Mouse (Mus musculus) neural tube, embryonic 14.5 days (tissue): ENCODE data around the gene Ptprq. TPM values are rescaled to one million over a fixed set of nuclear protein-coding genes. Genes with fewer than 3 reads are reported as not detected.
A peak's percentile ranks its signal among the peaks of the same experiment; 100 is the strongest.

Experiments
- ATAC-seq: fragments of 200-750 bp; cut with Nextera tagmentation; 2 replicates; pipeline ENCODE4 v1.8.0; 2017; ENCODE audit warnings: low read depth, mild to moderate bottlenecking, moderate TSS enrichment, moderate library complexity
- H3K27ac ChIP-seq: fragments of 300-500 bp; sonication (generic); 2 replicates; pipeline ENCODE4 v1.5.1; 2014; ENCODE audit warnings: low read depth, mild to moderate bottlenecking, control low read depth, low read length, moderate library complexity, mixed read lengths
- H3K27me3 ChIP-seq: fragments of 300-500 bp; sonication (generic); 2 replicates; pipeline ENCODE4 v1.6.1; 2014; ENCODE audit warnings: low read length; ENCODE audit not compliant: control insufficient read depth, insufficient read depth
- H3K36me3 ChIP-seq: fragments of 300-500 bp; sonication (generic); 2 replicates; pipeline ENCODE4 v1.6.1; 2014; ENCODE audit warnings: low read length, mixed read lengths; ENCODE audit not compliant: control insufficient read depth, insufficient read depth
- H3K4me1 ChIP-seq: fragments of 300-500 bp; sonication (generic); 2 replicates; pipeline ENCODE4 v1.6.1; 2014; ENCODE audit warnings: low read length; ENCODE audit not compliant: control insufficient read depth, insufficient read depth
- H3K4me2 ChIP-seq: fragments of 300-500 bp; sonication (generic); 2 replicates; pipeline ENCODE4 v1.6.1; 2014; ENCODE audit warnings: mild to moderate bottlenecking, low read depth, low read length, control low read depth
- H3K4me3 ChIP-seq: fragments of 300-500 bp; sonication (generic); 2 replicates; pipeline ENCODE4 v1.5.1; 2014; ENCODE audit warnings: low read depth, low read length, control low read depth, mixed read lengths
- H3K9ac ChIP-seq: fragments of 300-500 bp; sonication (generic); replicated peaks from 2 replicates; pipeline ENCODE4 v1.6.1; 2014; ENCODE audit warnings: low read depth, mild to moderate bottlenecking, control low read depth, low read length, mixed read lengths
- H3K9me3 ChIP-seq: fragments of 300-500 bp; sonication (generic); 2 replicates; pipeline ENCODE4 v1.6.1; 2016; ENCODE audit warnings: low read length; ENCODE audit not compliant: control insufficient read depth
- WGBS: fragments of 180-500 bp; shearing (Covaris S2); extraction: QIAGEN DNeasy Blood & Tissue Kit; methylation state at CpG from one replicate; pipeline ENCODE4 v1.1.7; 2014; 5-methylcytosine and 5-hydroxymethylcytosine counted together
- polyA plus RNA-seq: library from polyadenylated mRNA; unstranded; fragments of >200 nt; fragmentation: Nextera tagmentation; extraction: Ambion mirVana; gene quantifications from 2 replicates; pipeline ENCODE4 v1.2.1, GENCODE M21; 2014

Gene Ptprq
- polyA plus RNA-seq, 1 experiment from 2014 or later = 0.19 TPM

GRCm38 (mm10) chr10:107514735-107515134 lies 205.1 kb downstream of the Ptprq start:
- no peaks in the 10 kb centered on the region for H3K27me3 ChIP-seq
- H3K9ac ChIP-seq = no peak overlapping the region
- H3K4me1 ChIP-seq = no peaks in the 10 kb centered on the region
- 85% methylated on average over 7 of the region's 7 CpGs for whole genome bisulfite sequencing
- no peak overlapping the region for H3K4me2 ChIP-seq
- no peaks in the 10 kb centered on the region for H3K9me3 ChIP-seq
- ATAC-seq = no peak
- H3K36me3 ChIP-seq = no peaks in the 10 kb centered on the region
- H3K27ac ChIP-seq = no peak overlapping the region
- no peak overlapping the region for H3K4me3 ChIP-seq

- Histone ChIP-seq H3K4me2 (no peak overlapping the region), H3K36me3 (no peaks in the 10 kb centered on the region), H3K4me3 (no peak overlapping the region), H3K9me3 (no peaks in the 10 kb centered on the region), H3K4me1 (no peaks in the 10 kb centered on the region), H3K9ac (no peak overlapping the region), H3K27ac (no peak overlapping the region), H3K27me3 (no peaks in the 10 kb centered on the region)
- WGBS = 87% methylated on average over 2 of the region's 2 CpGs
- no peak for ATAC-seq
Measured at GRCm38 (mm10) chr10:107506397-107506796, 213.5 kb downstream of the Ptprq start.

- Histone ChIP-seq H3K4me1 (no peaks in the 10 kb centered on the region), H3K36me3 (no peaks in the 10 kb centered on the region), H3K27me3 (no peaks in the 10 kb centered on the region), H3K27ac (no peak overlapping the region), H3K9ac (no peak overlapping the region), H3K4me3 (no peak overlapping the region), H3K9me3 (no peaks in the 10 kb centered on the region), H3K4me2 (no peak overlapping the region)
- ATAC-seq = no peak
- 85% methylated on average over 4 of the region's 4 CpGs for WGBS
Measured at GRCm38 (mm10) chr10:107503430-107503829, 216.4 kb downstream of the Ptprq start.

GRCm38 (mm10) chr10:107502193-107502592 lies 217.7 kb downstream of the Ptprq start:
- Histone ChIP-seq H3K27me3 (no peaks in the 10 kb centered on the region), H3K4me3 (no peak overlapping the region), H3K36me3 (no peaks in the 10 kb centered on the region), H3K27ac (no peak overlapping the region), H3K9me3 (no peaks in the 10 kb centered on the region), H3K9ac (no peak overlapping the region), H3K4me1 (no peaks in the 10 kb centered on the region), H3K4me2 (no peak overlapping the region)
- 93% methylated on average over 7 of the region's 7 CpGs for WGBS
- ATAC-seq = no peak

- Histone ChIP-seq H3K4me3 (no peak overlapping the region), H3K4me1 (no peaks in the 10 kb centered on the region), H3K9me3 (no peaks in the 10 kb centered on the region), H3K9ac (no peak overlapping the region), H3K36me3 (no peaks in the 10 kb centered on the region), H3K27ac (no peak overlapping the region), H3K4me2 (no peak overlapping the region), H3K27me3 (no peaks in the 10 kb centered on the region)
- 89% methylated on average over 7 of the region's 7 CpGs for WGBS
- ATAC-seq = no peak
Measured at GRCm38 (mm10) chr10:107499656-107500055, 220.2 kb downstream of the Ptprq start.

GRCm38 (mm10) chr10:107496402-107496801 lies 223.4 kb downstream of the Ptprq start:
- WGBS = 98% methylated on average over 1 of the region's 1 CpGs
- no peaks in the 10 kb centered on the region for H3K36me3 ChIP-seq
- H3K9ac ChIP-seq = no peak overlapping the region
- H3K9me3 ChIP-seq = no peaks in the 10 kb centered on the region
- H3K4me1 ChIP-seq = no peaks in the 10 kb centered on the region
- H3K27me3 ChIP-seq = no peaks in the 10 kb centered on the region
- H3K27ac ChIP-seq = no peak overlapping the region
- no peak overlapping the region for H3K4me2 ChIP-seq
- no peak for ATAC-seq
- no peak overlapping the region for H3K4me3 ChIP-seq

- Histone ChIP-seq H3K9me3 (no peaks in the 10 kb centered on the region), H3K9ac (no peak within 1 kb of the TSS), H3K4me3 (no peak within 1 kb of the TSS), H3K4me1 (no peaks in the 10 kb centered on the region), H3K27ac (no peak within 1 kb of the TSS), H3K36me3 (no peaks in the 10 kb centered on the region), H3K4me2 (peak within 1 kb of the TSS; percentile 37; the same call in 1 of the 2 replicates), H3K27me3 (no peaks in the 10 kb centered on the region)
- ATAC-seq = no peak
- WGBS = 92% methylated on average over 6 of the region's 6 CpGs
Measured at GRCm38 (mm10) chr10:107494568-107494967, 225.3 kb downstream of the Ptprq start, which contains the start of gene Myf6. TSS of gene Myf6 (minus strand) at chr10:107494737.

GRCm38 (mm10) chr10:107493580-107494474 lies 226.0 kb downstream of the Ptprq start:
- peak; percentile 79; the same call in 1 of the 2 replicates for ATAC-seq
- Histone ChIP-seq H3K9me3 (no peaks in the 10 kb centered on the region), H3K9ac (0 out of 2 replicates have a peak overlapping the region, but pooled peaks have one; percentile 2), H3K4me3 (no peak overlapping the region), H3K4me2 (peak overlapping the region; percentile 37; the same call in 1 of the 2 replicates), H3K4me1 (no peaks in the 10 kb centered on the region), H3K27ac (no peak overlapping the region), H3K27me3 (no peaks in the 10 kb centered on the region), H3K36me3 (no peaks in the 10 kb centered on the region)
- 54% methylated on average over 20 of the region's 20 CpGs for WGBS

GRCm38 (mm10) chr10:107492867-107493579 lies 226.8 kb downstream of the Ptprq start:
- Histone ChIP-seq H3K9me3 (no peaks in the 10 kb centered on the region), H3K36me3 (no peaks in the 10 kb centered on the region), H3K4me3 (no peak overlapping the region), H3K4me2 (peak overlapping the region; percentile 37; the same call in 1 of the 2 replicates), H3K27me3 (no peaks in the 10 kb centered on the region), H3K9ac (0 out of 2 replicates have a peak overlapping the region, but pooled peaks have one; percentile 2), H3K27ac (no peak overlapping the region), H3K4me1 (no peaks in the 10 kb centered on the region)
- 0 out of 2 replicates have a peak, but pooled peaks have one; percentile 34 for ATAC-seq
- 51% methylated on average over 18 of the region's 18 CpGs for WGBS
